Comparison of ENCODE assay signal across 10 mouse cellular contexts in genomic region chr6:4418941-4419351, GRCm38 (mm10).
DNase-seq lines count a peak whose midpoint lies in the region; ATAC-seq and TF ChIP-seq lines count a peak whose summit lies in the region.
"Had no signal": no experiment of that assay in that cellular context is flagged by ENCODE, and none has a peak within 500 bp of the region (broad histone marks: within the 10 kb centered on the region; RNA-seq: fewer than 3 reads in every experiment).

No protein-coding gene starts in this region.

- no peak overlapping the region for H3K4me3 ChIP-seq in limb, embryonic 14.5 days (replicated peaks; ENCODE audit: low read length)
- H3K4me3 ChIP-seq in limb, embryonic 10.5 days = no peak overlapping the region
- H3K4me3 ChIP-seq in kidney, postnatal 0 days (replicated peaks; ENCODE audit: low read depth, low read length) = no peak overlapping the region
- H3K4me3 ChIP-seq in liver, postnatal 0 days (ENCODE audit: low read depth, low read length) = no peak overlapping the region
- H3K4me3 ChIP-seq in forebrain, embryonic 15.5 days = no peak overlapping the region
- H3K4me3 ChIP-seq: limb, embryonic 13.5 days had no signal

- H3K4me1 ChIP-seq in limb, embryonic 14.5 days (ENCODE audit: control insufficient read depth, insufficient read depth, low read length) = peaks cover 18% of the 10 kb centered on the region
- peaks cover 32% of the 10 kb centered on the region for H3K4me1 ChIP-seq in limb, embryonic 10.5 days
- H3K4me1 ChIP-seq in kidney, postnatal 0 days (replicated peaks; ENCODE audit: insufficient read depth, low read length) = no peaks in the 10 kb centered on the region
- no peaks in the 10 kb centered on the region for H3K4me1 ChIP-seq in liver, postnatal 0 days (ENCODE audit: insufficient read depth)
- peaks cover 11% of the 10 kb centered on the region for H3K4me1 ChIP-seq in forebrain, embryonic 15.5 days

- H3K36me3 ChIP-seq in limb, embryonic 14.5 days (ENCODE audit: control insufficient read depth, insufficient read depth, low read length) = no peaks in the 10 kb centered on the region
- H3K36me3 ChIP-seq in limb, embryonic 10.5 days = no peaks in the 10 kb centered on the region
- H3K36me3 ChIP-seq in kidney, postnatal 0 days (ENCODE audit: insufficient read depth, low read length) = no peaks in the 10 kb centered on the region
- H3K36me3 ChIP-seq in liver, postnatal 0 days (replicated peaks; ENCODE audit: insufficient read depth, low read length) = no peaks in the 10 kb centered on the region
- H3K36me3 ChIP-seq in forebrain, embryonic 15.5 days = no peaks in the 10 kb centered on the region
- H3K36me3 ChIP-seq: limb, embryonic 13.5 days had no signal

- no peak for TF ChIP-seq CTCF in kidney, postnatal 0 days (IDR thresholded peaks at IDR 0.05; ENCODE audit: low read depth)
- no peak for TF ChIP-seq CTCF in liver, postnatal 0 days (IDR thresholded peaks at IDR 0.05; ENCODE audit: low read depth)

- no peak overlapping the region for H3K4me2 ChIP-seq in limb, embryonic 14.5 days (replicated peaks; ENCODE audit: low read depth, low read length, severe bottlenecking)
- no peak overlapping the region for H3K4me2 ChIP-seq in kidney, postnatal 0 days (ENCODE audit: low read length)
- H3K4me2 ChIP-seq in liver, postnatal 0 days (ENCODE audit: low read depth, low read length) = no peak overlapping the region
- H3K4me2 ChIP-seq in forebrain, embryonic 15.5 days (replicated peaks) = no peak overlapping the region
- H3K4me2 ChIP-seq: limb, embryonic 13.5 days had no signal

- ATAC-seq in limb, embryonic 14.5 days (ENCODE audit: low FRiP score, low read depth) = no peak
- ATAC-seq in kidney, postnatal 0 days (replicated peaks; ENCODE audit: low FRiP score, low read depth) = no peak; the same call in 1 of the 2 replicates
- no peak for ATAC-seq in liver, postnatal 0 days
- no peak for ATAC-seq in forebrain, embryonic 15.5 days (replicated peaks)

- TF ChIP-seq POLR2A in limb, embryonic 14.5 days (IDR thresholded peaks at IDR 0.05; ENCODE audit: borderline replicate concordance, extremely low read depth, insufficient read depth, insufficient read length) = no peak

- no peaks in the 10 kb centered on the region for H3K9me3 ChIP-seq in limb, embryonic 14.5 days (ENCODE audit: control insufficient read depth, low read length)
- no peaks in the 10 kb centered on the region for H3K9me3 ChIP-seq in limb, embryonic 10.5 days (replicated peaks)
- H3K9me3 ChIP-seq in kidney, postnatal 0 days (replicated peaks; ENCODE audit: low read length) = no peaks in the 10 kb centered on the region
- H3K9me3 ChIP-seq in liver, postnatal 0 days (ENCODE audit: low read length) = no peaks in the 10 kb centered on the region
- H3K9me3 ChIP-seq in forebrain, embryonic 15.5 days = no peaks in the 10 kb centered on the region
- H3K9me3 ChIP-seq: limb, embryonic 13.5 days had no signal

- 49% methylated on average over 5 of the region's 5 CpGs for WGBS in limb, embryonic 14.5 days
- WGBS in limb, embryonic 10.5 days = 77% methylated on average over 5 of the region's 5 CpGs
- 44% methylated on average over 5 of the region's 5 CpGs for WGBS in kidney, postnatal 0 days
- WGBS in liver, postnatal 0 days (ENCODE audit: insufficient replicate concordance) = 60% methylated on average over 5 of the region's 5 CpGs
- 71% methylated on average over 5 of the region's 5 CpGs for WGBS in forebrain, embryonic 15.5 days

- no peaks in the 10 kb centered on the region for H3K27me3 ChIP-seq in limb, embryonic 14.5 days (ENCODE audit: control insufficient read depth, insufficient read depth, low read length)
- no peaks in the 10 kb centered on the region for H3K27me3 ChIP-seq in limb, embryonic 10.5 days (ENCODE audit: low read depth, poor library complexity, severe bottlenecking)
- no peaks in the 10 kb centered on the region for H3K27me3 ChIP-seq in kidney, postnatal 0 days (ENCODE audit: insufficient read depth, low read length)
- H3K27me3 ChIP-seq in liver, postnatal 0 days (ENCODE audit: insufficient read depth, low read length) = no peaks in the 10 kb centered on the region
- H3K27me3 ChIP-seq in forebrain, embryonic 15.5 days = no peaks in the 10 kb centered on the region
- H3K27me3 ChIP-seq: limb, embryonic 13.5 days had no signal

- no peak overlapping the region for H3K9ac ChIP-seq in limb, embryonic 14.5 days (ENCODE audit: low read depth, low read length, severe bottlenecking)
- H3K9ac ChIP-seq in kidney, postnatal 0 days (ENCODE audit: low read depth, low read length) = no peak overlapping the region
- no peak overlapping the region for H3K9ac ChIP-seq in liver, postnatal 0 days (replicated peaks)
- no peak overlapping the region for H3K9ac ChIP-seq in forebrain, embryonic 15.5 days (replicated peaks)
- H3K9ac ChIP-seq: limb, embryonic 13.5 days had no signal

- H3K27ac ChIP-seq in limb, embryonic 14.5 days (replicated peaks; ENCODE audit: low read depth, low read length) = no peak overlapping the region; the same call in 1 of the 2 replicates
- H3K27ac ChIP-seq in limb, embryonic 10.5 days = no peak overlapping the region
- H3K27ac ChIP-seq in kidney, postnatal 0 days = peak overlapping the region; percentile 56
- no peak overlapping the region for H3K27ac ChIP-seq in liver, postnatal 0 days (ENCODE audit: low read depth)
- H3K27ac ChIP-seq in forebrain, embryonic 15.5 days (replicated peaks) = no peak overlapping the region
- H3K27ac ChIP-seq: limb, embryonic 13.5 days had no signal

- peak; percentile 57 for DNase-seq in limb, embryonic 14.5 days (ENCODE audit: low spot score)
- DNase-seq in limb, embryonic 10.5 days (ENCODE audit: low spot score) = no peak
- DNase-seq in gastrocnemius, postnatal 4 days (ENCODE audit: low spot score in 2 of 2) = peak; percentile 47 to 74
- DNase-seq in kidney, postnatal 0 days (ENCODE audit: low spot score) = peak; percentile 85
- DNase-seq in testis, postnatal 10 days (ENCODE audit: low spot score) = peak; percentile 60
- DNase-seq in MN1 (ENCODE audit: low spot score) = no peak
- no peak for DNase-seq in liver, postnatal 0 days
- DNase-seq: right cerebral cortex, postnatal 4 days had no signal

- TF ChIP-seq EP300 in liver, postnatal 0 days (IDR thresholded peaks at IDR 0.05; ENCODE audit: low read depth) = no peak

Comparison
In these comparisons a context has a peak if more than half of its experiments do, and no peak if none do; other contexts are left out.
1. DNase-seq: peak in limb, embryonic 14.5 days (single experiment), gastrocnemius, postnatal 4 days (2 of 2), kidney, postnatal 0 days (single experiment) and testis, postnatal 10 days (single experiment); none in limb, embryonic 10.5 days (single experiment), MN1 (single experiment) and liver, postnatal 0 days (single experiment).